ENCODE assay signal across 9 mouse cellular contexts in the genomic region with DNA sequence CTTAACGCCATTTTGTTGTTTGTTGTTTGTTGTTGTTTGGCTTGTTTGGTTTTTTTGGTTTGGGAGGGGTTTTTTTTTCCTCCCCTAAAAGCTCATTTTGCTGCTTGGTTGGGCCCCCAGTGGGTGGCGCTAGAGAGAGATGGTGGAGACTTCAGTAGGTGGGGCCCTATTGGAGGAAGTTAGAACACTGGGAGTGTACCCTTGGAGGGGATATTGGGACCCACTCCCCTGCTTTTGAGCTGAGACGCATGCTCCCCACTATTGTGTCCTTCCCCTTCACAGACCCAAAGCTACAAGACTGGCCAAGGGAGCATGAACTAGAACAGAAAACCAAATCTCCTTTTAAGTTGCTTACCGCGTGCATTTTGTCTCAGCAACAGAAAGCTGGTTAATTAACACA. TPM values are rescaled to one million over a fixed set of nuclear protein-coding genes. Genes with fewer than 3 reads are reported as not detected.
A peak's percentile ranks its signal among the peaks of the same experiment; 100 is the strongest.
DNase-seq lines count a peak whose midpoint lies in the region; ATAC-seq and TF ChIP-seq lines count a peak whose summit lies in the region.
"Had no signal": no experiment of that assay in that cellular context is flagged by ENCODE, and none has a peak within 500 bp of the region (broad histone marks: within the 10 kb centered on the region; RNA-seq: fewer than 3 reads in every experiment).

No protein-coding gene starts in this region.

- 45% methylated on average over 5 of the region's 5 CpGs for WGBS in heart, embryonic 12.5 days
- 62% methylated on average over 5 of the region's 5 CpGs for WGBS in cerebellum, adult 2 months
- 54% methylated on average over 5 of the region's 5 CpGs for WGBS in neural tube, embryonic 11.5 days

- peak; percentile 45 to 69 for DNase-seq in heart, adult 18-20 months
- DNase-seq in urinary bladder, postnatal 14 days (ENCODE audit: low spot score), result peak; percentile 70
- no peak for DNase-seq in urinary bladder, adult 2 months (ENCODE audit: low spot score)
- DNase-seq in cerebellum, adult 2 months, result peak; percentile 43 to 60
- DNase-seq in kidney, postnatal 36 days, result peak; percentile 46 to 86
- peak; percentile 51 for DNase-seq in neural tube, embryonic 11.5 days (ENCODE audit: low spot score)
- DNase-seq in yolk sac, embryonic 10.5 days (ENCODE audit: low spot score), result no peak

- H3K4me3 ChIP-seq in heart, embryonic 12.5 days, result no peak overlapping the region
- H3K4me3 ChIP-seq in cerebellum, adult 2 months (replicated peaks; ENCODE audit: insufficient read depth, low read depth, low read length), result no peak overlapping the region
- H3K4me3 ChIP-seq in neural tube, embryonic 11.5 days (ENCODE audit: low read depth, low read length), result no peak overlapping the region
- H3K4me3 ChIP-seq: neural tube, embryonic 12.5 days had no signal

- no peak for ATAC-seq in heart, embryonic 12.5 days (ENCODE audit: insufficient number of reproducible peaks, low FRiP score)
- ATAC-seq in neural tube, embryonic 11.5 days (ENCODE audit: insufficient read depth, low FRiP score, low TSS enrichment), result no peak

- H3K36me3 ChIP-seq in heart, embryonic 12.5 days, result no peaks in the 10 kb centered on the region
- no peaks in the 10 kb centered on the region for H3K36me3 ChIP-seq in neural tube, embryonic 11.5 days (ENCODE audit: control insufficient read depth, insufficient read depth, low read length)
- H3K36me3 ChIP-seq: neural tube, embryonic 12.5 days had no signal

- TF ChIP-seq POLR2A in cerebellum, adult 2 months (IDR thresholded peaks at IDR 0.05; ENCODE audit: borderline replicate concordance, insufficient read depth, low read length), result no peak

- H3K9me3 ChIP-seq in heart, embryonic 12.5 days (replicated peaks), result no peaks in the 10 kb centered on the region
- H3K9me3 ChIP-seq in neural tube, embryonic 11.5 days (ENCODE audit: control insufficient read depth, low read length), result no peaks in the 10 kb centered on the region
- H3K9me3 ChIP-seq: neural tube, embryonic 12.5 days had no signal

- H3K9ac ChIP-seq in heart, embryonic 12.5 days, result no peak overlapping the region
- no peak overlapping the region for H3K9ac ChIP-seq in neural tube, embryonic 11.5 days (ENCODE audit: low read length)
- H3K9ac ChIP-seq: neural tube, embryonic 12.5 days had no signal

- H3K4me1 ChIP-seq in heart, embryonic 12.5 days (replicated peaks), result peaks cover 7% of the 10 kb centered on the region; the same call in 1 of the 2 replicates
- H3K4me1 ChIP-seq in cerebellum, adult 2 months (ENCODE audit: control insufficient read depth, insufficient read depth, low read length), result peaks cover 2% of the 10 kb centered on the region; the same call in 1 of the 2 replicates
- H3K4me1 ChIP-seq in neural tube, embryonic 11.5 days (ENCODE audit: control insufficient read depth, insufficient read depth, low read length), result no peaks in the 10 kb centered on the region

- TF ChIP-seq CTCF in cerebellum, adult 2 months (IDR thresholded peaks at IDR 0.05; ENCODE audit: borderline replicate concordance, insufficient read depth, low read depth, low read length), result peak; percentile 58; the same call in 1 of the 2 replicates

- H3K4me2 ChIP-seq in heart, embryonic 12.5 days, result no peak overlapping the region
- H3K4me2 ChIP-seq in neural tube, embryonic 11.5 days (ENCODE audit: low read depth), result no peak overlapping the region

- H3K27me3 ChIP-seq in heart, embryonic 12.5 days (replicated peaks), result peaks cover 31% of the 10 kb centered on the region
- H3K27me3 ChIP-seq in cerebellum, adult 2 months (ENCODE audit: control insufficient read depth, insufficient read depth, low read length), result no peaks in the 10 kb centered on the region
- H3K27me3 ChIP-seq in neural tube, embryonic 11.5 days (ENCODE audit: control insufficient read depth, insufficient read depth, low read length), result peaks cover 31% of the 10 kb centered on the region

- no peak overlapping the region for H3K27ac ChIP-seq in heart, embryonic 12.5 days (ENCODE audit: poor library complexity, severe bottlenecking)
- no peak overlapping the region for H3K27ac ChIP-seq in cerebellum, adult 2 months (ENCODE audit: insufficient read depth, low read length)
- H3K27ac ChIP-seq in neural tube, embryonic 11.5 days (ENCODE audit: low read depth, low read length), result no peak overlapping the region
- H3K27ac ChIP-seq: neural tube, embryonic 12.5 days had no signal

RNA-seq across cellular contexts. Expression of a gene that starts 1.1 kb away (rescaled TPM):
- 1 to 10 TPM; 1.2 to 1.7 TPM for total RNA-seq in heart, adult 18-20 months (2021)
- 4.6 and 5.2 TPM in 2 replicates for polyA plus RNA-seq in heart, embryonic 12.5 days (2016; fragmentation: Nextera tagmentation; extraction: Ambion mirVana)
- polyA plus RNA-seq in urinary bladder, adult 2 months (2012; rRNA removed), result 11.4 and 14.3 TPM in 2 replicates
- 13.9 and 16.1 TPM in 2 replicates for polyA plus RNA-seq in cerebellum, adult 2 months (2012; rRNA removed)
- polyA plus RNA-seq in neural tube, embryonic 11.5 days (2014; fragmentation: Nextera tagmentation; extraction: Ambion mirVana), result 2.0 and 2.2 TPM in 2 replicates

Comparison
In these comparisons a context has a peak if more than half of its experiments do, and no peak if none do; other contexts are left out.
1. DNase-seq: peak in heart, adult 18-20 months (2 of 2), urinary bladder, postnatal 14 days (single experiment), cerebellum, adult 2 months (2 of 2), kidney, postnatal 36 days (2 of 2) and neural tube, embryonic 11.5 days (single experiment); none in urinary bladder, adult 2 months (single experiment) and yolk sac, embryonic 10.5 days (single experiment).